Mouse (Mus musculus) inflammation-experienced regulatory T-cells, adult 6 months (primary cell): ENCODE data around the gene Dnah3. TPM values are rescaled to one million over a fixed set of nuclear protein-coding genes. Genes with fewer than 3 reads are reported as not detected.

ENCODE experiments used
- ATAC-seq: one replicate; pipeline ENCODE4 v1.8.0; 2017
- polyA plus RNA-seq, 3 experiments: library from polyadenylated mRNA; unstranded; fragments of 100-300 nt; shearing (Covaris generic); gene quantifications; one replicate each; pipeline ENCODE4 v1.2.1; 2017

Dnah3 gene
- polyA plus RNA-seq, 3 experiments from 2014 or later, result 0.24 TPM; not detected in 2

- ATAC-seq, result no peak
Observed at GRCm38 (mm10) chr7:120050447-120050846, 44.6 kb downstream of the Dnah3 start.

- ATAC-seq, result no peak
Observed at GRCm38 (mm10) chr7:120043990-120044389, 51.1 kb downstream of the Dnah3 start.

- ATAC-seq, result no peak
Observed at GRCm38 (mm10) chr7:120036422-120036821, 58.7 kb downstream of the Dnah3 start.

GRCm38 (mm10) chr7:120034996-120035395 is 60.1 kb downstream of the Dnah3 start:
- no peak for ATAC-seq

GRCm38 (mm10) chr7:120034566-120034965 is 60.5 kb downstream of the Dnah3 start:
- no peak for ATAC-seq

GRCm38 (mm10) chr7:120028669-120029068 is 66.4 kb downstream of the Dnah3 start:
- ATAC-seq, result no peak

GRCm38 (mm10) chr7:119997066-119997465 is 98.0 kb downstream of the Dnah3 start:
- ATAC-seq, result no peak

GRCm38 (mm10) chr7:119985279-119985912 is 109.7 kb downstream of the Dnah3 start:
- ATAC-seq, result no peak

GRCm38 (mm10) chr7:119980170-119980569 is 114.9 kb downstream of the Dnah3 start:
- ATAC-seq, result no peak

GRCm38 (mm10) chr7:119978576-119978975 is 116.5 kb downstream of the Dnah3 start:
- ATAC-seq, result no peak

- ATAC-seq, result no peak
Observed at GRCm38 (mm10) chr7:119977574-119977973, 117.5 kb downstream of the Dnah3 start.

- ATAC-seq, result no peak
Observed at GRCm38 (mm10) chr7:119976256-119976655, 118.8 kb downstream of the Dnah3 start.

GRCm38 (mm10) chr7:119974214-119974613 is 120.9 kb downstream of the Dnah3 start:
- no peak for ATAC-seq

- no peak for ATAC-seq
Observed at GRCm38 (mm10) chr7:119969320-119969719, 125.8 kb downstream of the Dnah3 start.

- ATAC-seq, result no peak
Observed at GRCm38 (mm10) chr7:119965651-119966395, 129.3 kb downstream of the Dnah3 start.

- no peak for ATAC-seq
Observed at GRCm38 (mm10) chr7:119965205-119965604, 129.9 kb downstream of the Dnah3 start.

GRCm38 (mm10) chr7:119961107-119961506 is 134.0 kb downstream of the Dnah3 start:
- no peak for ATAC-seq

GRCm38 (mm10) chr7:119960546-119960945 is 134.5 kb downstream of the Dnah3 start:
- ATAC-seq, result no peak

GRCm38 (mm10) chr7:119960006-119960405 is 135.1 kb downstream of the Dnah3 start:
- no peak for ATAC-seq

GRCm38 (mm10) chr7:119959491-119959890 is 135.6 kb downstream of the Dnah3 start:
- no peak for ATAC-seq

GRCm38 (mm10) chr7:119959091-119959490 is 136.0 kb downstream of the Dnah3 start:
- ATAC-seq, result no peak

- no peak for ATAC-seq
Observed at GRCm38 (mm10) chr7:119957421-119957820, 137.7 kb downstream of the Dnah3 start.

- ATAC-seq, result no peak
Observed at GRCm38 (mm10) chr7:119954047-119954446, 141.0 kb downstream of the Dnah3 start.

- no peak for ATAC-seq
Observed at GRCm38 (mm10) chr7:119941569-119941968, 153.5 kb downstream of the Dnah3 start.
